Mouse (Mus musculus) inflammation-experienced regulatory T-cells, adult 16 weeks (primary cell): ENCODE data around the gene Gabbr2. TPM values are rescaled to one million over a fixed set of nuclear protein-coding genes. Genes with fewer than 3 reads are reported as not detected.

Experiments used
- polyA plus RNA-seq: library from polyadenylated mRNA; unstranded; fragments of 100-300 nt; shearing (Covaris generic); gene quantifications from one replicate; pipeline ENCODE4 v1.2.1, GENCODE M21; 2017

Gabbr2 gene
- polyA plus RNA-seq, result not detected

DNA sequence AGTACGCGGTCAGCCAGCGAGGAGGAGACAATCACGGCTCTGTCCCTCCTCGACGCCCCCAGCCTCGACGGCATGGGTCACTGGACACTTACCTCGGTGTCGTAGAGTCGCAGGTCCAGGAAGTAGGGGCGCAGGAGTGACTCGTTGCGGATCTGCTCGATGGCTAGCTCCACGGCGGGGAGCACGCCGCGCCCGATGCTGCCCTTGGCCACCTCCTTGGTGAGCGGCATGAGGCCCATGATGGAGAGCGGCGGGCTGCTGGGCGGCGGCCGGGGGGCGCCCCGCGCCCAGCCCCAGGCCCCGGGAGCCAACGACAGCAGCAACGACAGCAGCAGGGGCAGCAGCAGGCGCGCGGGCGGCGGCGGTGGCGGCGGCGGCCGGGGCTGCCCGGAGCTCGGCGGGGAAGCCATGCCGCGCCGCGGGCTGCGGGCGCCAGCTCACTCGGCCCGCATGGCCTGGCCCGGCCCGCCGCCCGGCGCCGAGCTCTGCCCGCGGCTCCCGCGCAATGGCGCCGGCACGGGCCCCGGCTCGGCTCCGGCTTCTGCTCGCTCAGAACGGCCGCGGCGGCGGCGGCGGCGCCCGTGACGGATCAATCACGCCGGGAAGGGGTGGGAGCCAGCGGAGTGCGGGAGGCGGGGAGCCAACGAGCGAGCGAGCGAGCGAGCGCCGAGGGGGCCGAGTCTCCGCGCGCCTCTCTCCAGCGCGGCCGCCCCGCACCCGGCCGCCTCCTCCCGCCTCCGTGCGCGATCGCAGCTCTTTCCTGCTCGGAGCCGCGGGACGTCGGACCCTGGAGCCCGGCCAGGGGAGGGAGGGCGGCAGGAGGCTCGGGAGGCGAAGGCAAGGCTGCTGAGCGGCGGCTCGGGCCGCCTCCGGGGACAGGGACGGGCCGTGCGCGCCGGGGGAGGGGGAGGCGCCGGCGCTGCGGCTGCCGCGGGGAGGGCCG, at the start of gene Gabbr2:
Gene Gabbr2, minus strand, starts transcription at position 858 of the 943 bp plus-strand sequence.

GRCm38 (mm10) chr4:46650086-46650753, 341.5 kb downstream of the Gabbr2 start, which contains the start of gene Tbc1d2:
Gene Tbc1d2 (minus strand): TSS chr4:46650209.

Other genes with a start within 250 kb of the Gabbr2 start
- gene Anks6, start 65.6 kb upstream of the Gabbr2 start, polyA plus RNA-seq, result 0.43 TPM
- 8.8 TPM for gene Galnt12, start 100.0 kb upstream of the Gabbr2 start, polyA plus RNA-seq
- 1.0 TPM for gene Col15a1, start 216.3 kb upstream of the Gabbr2 start, polyA plus RNA-seq